Mouse (Mus musculus): ENCODE measurements around the gene Rgs7. TPM values are rescaled to one million over a fixed set of nuclear protein-coding genes. Genes with fewer than 3 reads are reported as not detected.

Gene Rgs7
- total RNA-seq, 2 experiments from 2014 or later, result 69.1 to 70.0 TPM

- intact Hi-C loops (cut with DNase I), result no loop called here
- DNase-seq, result no peak
Observed at GRCm38 (mm10) chr1:175319205-175319604, 173.1 kb downstream of the Rgs7 start.

GRCm38 (mm10) chr1:175317264-175317663 is 175.0 kb downstream of the Rgs7 start:
- intact Hi-C loops (cut with DNase I), result no loop called here
- DNase-seq, result no peak

- intact Hi-C loops (cut with DNase I), result no loop called here
- no peak for DNase-seq
Observed at GRCm38 (mm10) chr1:175307604-175308003, 184.7 kb downstream of the Rgs7 start.

GRCm38 (mm10) chr1:175300895-175301294 is 191.4 kb downstream of the Rgs7 start:
- intact Hi-C loops (cut with DNase I), result no loop called here

DNA sequence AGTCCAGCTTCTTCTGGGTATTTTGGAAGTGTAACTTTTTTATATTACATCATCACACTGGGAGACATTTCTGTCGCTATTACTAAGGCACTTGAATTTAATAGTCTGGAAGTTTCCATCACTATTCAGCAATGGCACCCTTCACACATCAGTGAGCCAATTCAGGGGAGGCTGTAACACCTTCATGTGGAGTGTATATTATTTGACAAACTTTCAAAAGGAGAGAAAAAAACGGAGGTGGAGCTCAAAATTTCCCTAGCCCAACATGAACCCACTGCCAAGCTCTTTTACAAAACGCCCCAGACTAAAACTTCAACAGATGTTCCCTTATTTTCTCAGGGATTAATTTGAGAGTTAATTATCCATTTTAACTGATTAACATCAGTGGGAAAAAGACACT is 191.9 kb downstream of the Rgs7 start:
- no peak for DNase-seq
- intact Hi-C loops (cut with DNase I), result no loop called here

More at GRCm38 (mm10) chr1:175300895-175301294, 191.4 kb downstream of the Rgs7 start:
- DNase-seq, result no peak

DNA sequence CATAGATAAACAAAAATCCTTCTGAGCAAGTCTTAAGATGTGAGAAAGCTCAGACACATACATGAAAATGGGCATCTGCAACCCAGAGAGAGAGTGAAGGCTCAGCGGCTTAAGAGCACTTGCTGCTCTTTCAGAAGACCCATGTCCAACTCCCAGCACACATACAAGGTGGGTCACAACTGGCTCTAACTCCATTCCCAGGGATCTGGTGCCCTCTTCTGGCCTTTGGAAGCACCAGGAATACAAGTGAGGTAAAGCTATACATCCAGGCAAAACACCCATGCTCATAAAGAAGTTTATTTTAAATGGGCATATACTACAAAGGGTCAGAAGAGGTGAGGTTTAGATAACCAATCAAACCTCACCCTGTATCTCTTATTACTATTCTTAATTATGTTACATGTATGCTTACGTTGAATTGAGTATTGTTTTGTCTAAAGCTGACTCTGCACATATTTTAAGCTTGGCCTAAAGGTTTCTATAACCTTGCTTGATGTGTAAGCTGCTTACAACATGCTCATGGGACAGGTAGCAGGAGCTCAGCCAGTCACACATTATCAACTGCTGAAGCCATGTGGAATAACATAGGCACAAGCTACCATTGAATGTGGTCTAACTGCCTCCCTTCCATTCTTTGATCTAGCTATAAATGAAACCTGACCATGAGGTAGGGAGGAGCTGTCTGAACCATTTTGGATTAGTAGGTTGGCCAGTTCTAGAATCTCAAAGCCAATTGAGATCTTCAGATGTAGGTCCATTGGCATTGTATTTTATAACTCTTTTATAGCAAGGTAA is 192.5 kb downstream of the Rgs7 start:
- intact Hi-C loops (cut with DNase I), result no loop called here
- DNase-seq, result no peak

DNA sequence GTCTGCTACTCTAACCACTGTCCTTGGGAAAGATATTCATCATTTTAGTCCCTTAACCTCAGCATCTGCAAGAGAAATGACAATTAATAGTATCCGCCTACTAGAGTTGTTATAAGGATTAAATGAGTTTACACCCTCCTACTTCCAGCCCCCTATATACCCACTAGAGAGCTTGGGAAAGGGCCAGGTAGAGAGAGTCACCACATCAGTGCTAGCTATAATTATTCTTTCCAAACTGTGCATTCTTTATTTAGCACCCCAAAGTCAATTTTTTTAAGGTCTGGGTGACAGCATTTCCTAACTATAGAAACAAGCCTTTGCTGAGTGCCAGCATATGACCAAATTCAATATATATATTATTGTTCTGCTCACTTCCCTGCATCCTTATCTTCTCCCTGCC is 195.4 kb downstream of the Rgs7 start:
- intact Hi-C loops (cut with DNase I), result no loop called here
- no peak for DNase-seq

DNA sequence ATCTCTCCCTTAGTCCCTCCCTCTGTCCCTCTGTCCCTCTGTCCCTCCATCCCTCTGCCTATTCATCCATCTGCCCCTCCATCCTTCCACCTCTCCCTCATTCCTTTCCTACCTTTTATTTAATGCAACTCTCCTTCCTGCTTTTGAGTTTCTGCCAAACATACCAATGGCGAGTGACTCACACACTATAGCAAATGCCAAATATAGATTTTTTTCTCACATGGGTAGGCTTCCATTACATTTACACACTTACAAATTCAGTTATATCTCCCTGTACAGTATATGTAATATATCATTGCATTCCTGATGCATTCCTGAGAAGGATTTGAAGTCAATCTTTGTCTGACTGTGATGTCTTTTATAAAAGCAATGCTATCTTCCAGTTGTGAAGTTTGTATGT is 202.2 kb downstream of the Rgs7 start:
- intact Hi-C loops (cut with DNase I), result no loop called here
- no peak for DNase-seq

DNA sequence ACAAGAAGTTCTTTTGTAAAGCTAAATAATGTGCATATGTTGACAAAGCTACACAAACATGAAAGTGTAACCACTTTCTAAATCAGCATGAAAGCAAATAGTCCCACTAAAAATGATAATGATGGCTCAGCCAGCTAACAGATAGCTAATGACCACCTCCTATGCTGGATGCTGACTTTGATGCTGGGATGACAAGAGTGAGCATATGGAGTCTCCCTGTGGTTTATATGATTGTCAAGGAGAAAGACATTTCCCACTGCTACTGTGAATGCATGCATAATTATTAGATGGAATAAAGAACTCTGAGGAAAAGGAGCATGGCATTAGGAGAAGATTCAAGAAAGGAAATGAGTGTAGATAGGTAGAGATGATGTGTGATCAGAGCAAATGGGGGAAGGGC is 230.0 kb downstream of the Rgs7 start:
- DNase-seq, result no peak
- intact Hi-C loops (cut with DNase I), result no loop called here

DNA sequence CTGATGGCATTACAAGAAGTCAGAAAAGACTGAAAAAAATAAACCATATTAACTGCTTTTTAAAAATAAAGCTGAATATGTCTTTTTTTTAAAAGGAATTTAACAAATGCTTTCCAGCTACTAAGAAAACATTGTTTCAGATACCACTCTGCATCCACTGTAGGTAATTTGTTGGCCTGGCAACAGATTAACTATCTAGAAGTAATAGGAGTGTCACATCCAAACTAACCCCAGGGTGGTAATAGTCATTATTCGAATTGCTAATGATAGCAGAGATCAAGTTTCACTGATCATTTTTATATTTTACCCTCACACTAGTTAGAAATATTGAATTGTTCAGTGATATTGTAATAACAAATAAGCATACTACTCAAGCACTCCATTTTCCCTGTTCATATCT is 232.9 kb downstream of the Rgs7 start:
- intact Hi-C loops (cut with DNase I), result no loop called here
- DNase-seq, result no peak

DNA sequence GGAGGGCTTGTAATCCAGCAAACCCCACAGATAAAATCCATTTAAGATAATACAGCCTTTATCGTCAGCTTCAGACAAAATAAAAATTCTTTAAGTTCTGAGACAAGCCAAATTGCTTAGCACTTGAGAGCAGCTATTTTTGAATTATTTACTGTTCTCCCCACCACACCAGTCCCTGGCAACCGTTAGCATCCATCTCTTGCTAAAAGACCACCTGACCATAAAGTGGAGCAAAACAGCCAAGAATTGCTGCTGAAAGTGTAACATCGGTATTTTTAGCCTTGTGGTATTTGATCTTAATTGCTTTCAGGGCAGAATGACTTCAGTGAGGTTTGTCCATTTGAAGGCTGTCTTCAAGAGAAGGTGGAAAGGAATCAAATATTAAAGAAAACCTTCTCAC is 237.1 kb downstream of the Rgs7 start:
- intact Hi-C loops (cut with DNase I), result no loop called here
- no peak for DNase-seq

- intact Hi-C loops (cut with DNase I), result no loop called here
- DNase-seq, result no peak
Observed at GRCm38 (mm10) chr1:175254724-175255123, 237.6 kb downstream of the Rgs7 start.

DNA sequence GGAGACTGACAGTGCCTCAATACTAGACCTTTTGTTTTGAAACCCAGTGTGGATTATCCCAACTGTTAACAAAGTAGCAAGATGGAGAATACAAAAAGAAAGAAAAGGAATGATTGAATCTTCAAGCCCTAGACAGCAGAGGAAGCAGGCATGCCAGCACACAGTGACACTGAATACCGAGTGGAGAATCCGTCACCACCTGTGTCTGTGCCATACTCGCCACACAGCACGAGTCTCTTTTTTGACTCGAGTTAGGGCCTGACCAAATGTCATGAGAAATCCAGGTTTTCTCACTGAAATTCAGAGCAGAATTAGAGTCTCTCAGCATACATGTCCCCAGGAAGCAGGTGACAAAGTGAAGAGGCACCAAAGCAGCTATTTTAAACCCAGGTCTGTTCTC is 250.2 kb downstream of the Rgs7 start:
- intact Hi-C loops (cut with DNase I), result no loop called here
- DNase-seq, result no peak

DNA sequence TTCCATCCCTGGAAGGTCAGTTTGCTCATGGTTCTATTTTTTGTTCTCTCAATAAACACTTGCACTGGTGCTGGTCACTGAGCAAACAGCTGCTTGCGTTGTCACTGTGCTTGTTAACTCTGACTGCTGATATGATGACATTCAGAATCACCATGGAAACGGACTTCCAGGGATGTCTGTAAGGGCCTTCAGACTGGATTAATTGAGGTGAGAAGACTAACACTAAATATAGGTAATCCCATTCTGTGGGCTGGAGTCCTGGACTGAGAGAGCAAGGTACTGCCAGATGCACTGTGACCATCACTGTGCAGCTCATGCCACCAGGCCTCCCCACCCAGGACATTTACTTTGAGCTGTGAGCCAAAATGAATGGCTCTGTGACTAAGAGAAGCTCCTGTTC is 252.2 kb downstream of the Rgs7 start:
- intact Hi-C loops (cut with DNase I), result no loop called here
- no peak for DNase-seq

GRCm38 (mm10) chr1:175221593-175222500 is 270.5 kb downstream of the Rgs7 start:
- no peak for DNase-seq
- intact Hi-C loops (cut with DNase I), result no loop called here

DNA sequence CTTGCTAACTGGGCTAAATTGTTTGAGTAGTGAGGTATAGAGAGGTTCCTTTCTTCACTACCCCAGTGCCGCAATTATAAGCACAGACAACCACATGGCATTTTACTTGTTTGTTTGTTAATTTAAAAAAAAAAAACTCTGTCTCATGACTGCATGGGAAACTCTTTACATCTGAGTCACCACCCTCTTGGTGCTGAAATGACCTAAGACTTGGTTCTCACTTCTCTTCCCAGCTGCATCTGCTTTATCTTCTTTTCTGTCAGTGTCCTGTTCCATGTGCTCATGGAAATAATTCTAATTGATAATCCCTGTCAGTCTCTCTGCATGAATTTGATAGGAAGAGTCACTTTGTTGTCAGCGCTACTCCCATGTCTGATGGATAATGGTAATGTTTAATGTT is 272.7 kb downstream of the Rgs7 start:
- DNase-seq, result no peak
- intact Hi-C loops (cut with DNase I), result no loop called here

DNA sequence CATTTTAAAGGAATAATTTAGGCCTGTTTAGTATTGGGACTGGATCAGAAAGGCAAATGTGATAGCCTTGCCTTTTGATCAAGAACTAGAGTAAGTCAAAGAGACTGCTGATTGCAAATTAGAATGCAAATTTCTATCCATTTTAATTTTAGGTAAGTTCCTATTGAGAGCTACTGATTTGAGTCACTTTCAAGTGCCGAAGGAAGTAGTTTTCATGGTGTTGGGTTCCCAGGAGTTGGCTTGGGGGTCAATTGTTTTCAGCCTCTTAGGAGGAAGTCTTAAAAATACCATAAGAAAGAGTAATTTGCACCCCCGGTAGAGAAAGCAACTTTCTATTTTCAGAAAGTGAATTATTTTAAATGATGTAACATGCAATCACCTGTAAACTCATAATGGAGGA is 285.3 kb downstream of the Rgs7 start:
- intact Hi-C loops (cut with DNase I), result no loop called here
- no peak for DNase-seq

- no peak for DNase-seq
- intact Hi-C loops (cut with DNase I), result no loop called here
Observed at GRCm38 (mm10) chr1:175205633-175206032, 286.7 kb downstream of the Rgs7 start.

DNA sequence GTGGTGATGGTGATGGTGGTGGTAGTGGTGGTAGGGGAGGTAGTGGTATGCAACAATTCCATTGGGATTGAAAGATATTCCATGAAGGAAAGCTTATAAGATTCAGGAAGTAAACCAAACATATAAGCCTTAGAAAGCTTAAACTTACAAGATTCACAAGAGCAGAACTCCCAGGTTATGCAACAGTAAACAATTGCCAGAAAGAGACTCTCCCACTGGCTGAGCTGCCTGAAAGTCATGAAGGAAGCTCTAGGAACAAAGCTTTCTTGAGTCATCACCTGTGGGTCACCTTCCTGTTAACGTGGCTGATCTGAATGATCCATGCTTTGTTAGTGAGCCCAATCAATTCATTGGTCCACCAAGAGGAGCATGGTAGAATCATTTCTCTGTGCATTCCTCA is 288.8 kb downstream of the Rgs7 start:
- DNase-seq, result no peak

DNA sequence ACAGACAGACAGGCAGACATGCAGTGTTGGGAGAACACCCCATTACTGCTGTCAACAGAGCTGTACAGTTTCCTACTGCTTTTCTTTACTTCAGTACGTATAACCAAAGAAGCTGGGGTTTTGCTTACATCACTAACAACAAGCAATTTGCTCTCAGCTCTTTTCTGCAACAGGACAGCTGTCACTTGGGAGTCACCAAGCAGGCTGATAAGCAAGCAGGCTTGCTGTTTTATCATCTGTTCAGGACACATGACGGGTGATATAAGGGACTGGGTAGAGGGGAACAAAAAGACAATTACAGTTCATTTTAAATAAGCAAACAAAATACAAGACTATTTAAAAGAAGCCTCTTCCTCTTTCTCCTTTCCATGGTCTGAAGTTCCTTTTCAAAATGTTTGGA is 289.4 kb downstream of the Rgs7 start:
- intact Hi-C loops (cut with DNase I), result no loop called here
- no peak for DNase-seq

More for the DNA sequence above, 288.8 kb downstream of the Rgs7 start:
- intact Hi-C loops (cut with DNase I), result no loop called here

- intact Hi-C loops (cut with DNase I), result no loop called here
Observed at GRCm38 (mm10) chr1:175198881-175199280, 293.4 kb downstream of the Rgs7 start.

DNA sequence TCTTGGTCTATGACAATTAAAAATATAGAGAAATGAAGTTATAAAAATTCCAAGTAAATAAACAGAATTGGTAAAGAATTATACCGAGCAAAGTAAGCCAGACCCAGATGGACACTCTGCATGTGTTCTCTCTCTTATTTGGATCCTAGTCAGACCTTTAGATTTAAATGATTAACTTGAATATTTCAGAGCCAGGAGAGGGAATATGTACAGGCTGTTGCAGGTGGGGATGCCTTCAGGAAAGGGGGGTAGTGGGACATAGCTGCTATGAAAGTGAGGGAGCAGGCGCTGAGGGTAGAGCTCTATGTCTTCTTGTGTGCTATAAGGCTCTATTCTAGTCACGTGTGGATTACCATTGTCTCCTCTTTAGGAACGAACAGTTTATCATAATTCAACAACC is 296.5 kb downstream of the Rgs7 start:
- intact Hi-C loops (cut with DNase I), result no loop called here
- no peak for DNase-seq

More at GRCm38 (mm10) chr1:175198881-175199280, 293.4 kb downstream of the Rgs7 start:
- no peak for DNase-seq
